Mouse (Mus musculus): ENCODE measurements around the gene Med13. TPM values are rescaled to one million over a fixed set of nuclear protein-coding genes. Genes with fewer than 3 reads are reported as not detected.
"Not testable (repeated sequence)": the region's sequence is repeated elsewhere in the genome, so short reads cannot be mapped to it uniquely, and the experiment has no call there.

Med13 gene
- total RNA-seq, 2 experiments from 2014 or later: 70.8 to 76.8 TPM

- not testable (repeated sequence) for ATAC-seq (replicated peaks; ENCODE audit: low FRiP score, poor library complexity, severe bottlenecking)
These were observed 12.5 kb downstream of the Med13 start for GRCm38 (mm10) chr11:86344940-86345339.

GRCm38 (mm10) chr11:86324251-86324650 lies 33.2 kb downstream of the Med13 start:
- ATAC-seq (replicated peaks; ENCODE audit: low FRiP score, poor library complexity, severe bottlenecking): no peak

- not testable (repeated sequence) for ATAC-seq (replicated peaks; ENCODE audit: low FRiP score, poor library complexity, severe bottlenecking)
These were observed 42.4 kb downstream of the Med13 start for GRCm38 (mm10) chr11:86314992-86315391.

GRCm38 (mm10) chr11:86310280-86310679 lies 47.1 kb downstream of the Med13 start:
- ATAC-seq (replicated peaks; ENCODE audit: low FRiP score, poor library complexity, severe bottlenecking): no peak

GRCm38 (mm10) chr11:86292201-86292600 lies 65.2 kb downstream of the Med13 start:
- not testable (repeated sequence) for ATAC-seq (replicated peaks; ENCODE audit: low FRiP score, poor library complexity, severe bottlenecking)

GRCm38 (mm10) chr11:86291714-86292113 lies 65.7 kb downstream of the Med13 start:
- ATAC-seq (replicated peaks; ENCODE audit: low FRiP score, poor library complexity, severe bottlenecking): no peak

- ATAC-seq (replicated peaks; ENCODE audit: low FRiP score, poor library complexity, severe bottlenecking): no peak
These were observed 71.7 kb downstream of the Med13 start for GRCm38 (mm10) chr11:86285729-86286128.

- ATAC-seq (replicated peaks; ENCODE audit: low FRiP score, poor library complexity, severe bottlenecking): no peak
These were observed 78.8 kb downstream of the Med13 start for GRCm38 (mm10) chr11:86278442-86279102.

- peak; percentile 96 for ATAC-seq (replicated peaks; ENCODE audit: low FRiP score, poor library complexity, severe bottlenecking)
These were observed 99.8 kb downstream of the Med13 start, which contains the start of gene Ints2 for GRCm38 (mm10) chr11:86257460-86258076. Gene Ints2, minus strand, starts transcription at chr11:86257575.

GRCm38 (mm10) chr11:86257054-86257453 lies 100.3 kb downstream of the Med13 start:
- ATAC-seq (replicated peaks; ENCODE audit: low FRiP score, poor library complexity, severe bottlenecking): peak; percentile 85

- no peak for ATAC-seq (replicated peaks; ENCODE audit: low FRiP score, poor library complexity, severe bottlenecking)
These were observed 104.1 kb downstream of the Med13 start for GRCm38 (mm10) chr11:86253342-86253741.

GRCm38 (mm10) chr11:86232446-86232845 lies 125.0 kb downstream of the Med13 start:
- no peak for ATAC-seq (replicated peaks; ENCODE audit: low FRiP score, poor library complexity, severe bottlenecking)

- ATAC-seq (replicated peaks; ENCODE audit: low FRiP score, poor library complexity, severe bottlenecking): no peak
These were observed 125.5 kb downstream of the Med13 start for GRCm38 (mm10) chr11:86231781-86232350.

- no peak for ATAC-seq (replicated peaks; ENCODE audit: low FRiP score, poor library complexity, severe bottlenecking)
These were observed 130.7 kb downstream of the Med13 start for GRCm38 (mm10) chr11:86226646-86227180.

GRCm38 (mm10) chr11:86225761-86226160 lies 131.6 kb downstream of the Med13 start:
- ATAC-seq (replicated peaks; ENCODE audit: low FRiP score, poor library complexity, severe bottlenecking): no peak

Other genes with a start within 250 kb of the Med13 start
- gene Brip1, start 156.4 kb downstream of the Med13 start, total RNA-seq (2015; ENCODE audit: low replicate concordance): 15.5 and 33.5 TPM in 2 replicates
- gene Brip1, start 156.4 kb downstream of the Med13 start, total RNA-seq (2017; ENCODE audit: low replicate concordance): 16.7 and 19.6 TPM in 2 replicates
- gene Ints2, start 100.0 kb downstream of the Med13 start, total RNA-seq (2015; ENCODE audit: low replicate concordance): 5.4 and 6.3 TPM in 2 replicates
- gene Ints2, start 100.0 kb downstream of the Med13 start, total RNA-seq (2017; ENCODE audit: low replicate concordance): 16.2 and 19.4 TPM in 2 replicates
- 1.4 and 2.1 TPM in 2 replicates for gene Rnft1, start 127.1 kb upstream of the Med13 start, total RNA-seq (2015; ENCODE audit: low replicate concordance)
- gene Rnft1, start 127.1 kb upstream of the Med13 start, total RNA-seq (2017; ENCODE audit: low replicate concordance): 1.1 and 2.8 TPM in 2 replicates
- 34.4 and 42.5 TPM in 2 replicates for gene Rps6kb1, start 187.2 kb upstream of the Med13 start, total RNA-seq (2015; ENCODE audit: low replicate concordance)
- 43.0 and 73.8 TPM in 2 replicates for gene Rps6kb1, start 187.2 kb upstream of the Med13 start, total RNA-seq (2017; ENCODE audit: low replicate concordance)
- gene Tubd1, start 187.4 kb upstream of the Med13 start, total RNA-seq (2015; ENCODE audit: low replicate concordance): 18.0 and 20.1 TPM in 2 replicates
- gene Tubd1, start 187.4 kb upstream of the Med13 start, total RNA-seq (2017; ENCODE audit: low replicate concordance): 16.4 and 31.6 TPM in 2 replicates